Mouse (Mus musculus): ENCODE results near the gene Ntng1. TPM values are rescaled to one million over a fixed set of nuclear protein-coding genes. Genes with fewer than 3 reads are reported as not detected.

The Ntng1 gene
- total RNA-seq (2023) = not detected in 2 replicates

GRCm38 (mm10) chr3:110143206-110144061, at the start of gene Ntng1:
Ntng1 (minus strand) TSS chr3:110144011.

Other genes starting within 250 kb of the Ntng1 start
- gene Prmt6, start 107.0 kb upstream of the Ntng1 start, total RNA-seq (2023) = 3.8 and 6.0 TPM in 2 replicates